Mouse (Mus musculus): ENCODE results near the gene Ctso.

- TF ChIP-seq GABPA (IDR thresholded peaks at IDR 0.05; ENCODE audit: low read depth, low read length) (no peak), POLR2A (IDR thresholded peaks at IDR 0.05; ENCODE audit: control insufficient read depth in 1 of 2, insufficient read depth in 1 of 2, low read depth in 1 of 2, low read length in 2 of 2, poor library complexity in 1 of 2) (no peak), KAT2A (conservative IDR thresholded peaks at IDR 0.05; ENCODE audit: low read depth, low read length) (no peak), CTCF (IDR thresholded peaks at IDR 0.05 in 2 of 3, conservative IDR thresholded peaks at IDR 0.05 in 1 of 3; ENCODE audit: control insufficient read depth in 1 of 3, insufficient read depth in 1 of 3, low read depth in 2 of 3, low read length in 3 of 3, poor library complexity in 1 of 3, severe bottlenecking in 1 of 3) (no peak), NRF1 (IDR thresholded peaks at IDR 0.05; ENCODE audit: insufficient read depth, low read depth, low read length, poor library complexity, severe bottlenecking) (no peak), POLR2AphosphoS5 (IDR thresholded peaks at IDR 0.05; ENCODE audit: borderline replicate concordance, low read depth, low read length) (no peak), ZC3H11A (IDR thresholded peaks at IDR 0.05; ENCODE audit: low read depth, low read length) (no peak), MYC (IDR thresholded peaks at IDR 0.05; ENCODE audit: low read depth, low read length) (no peak)
These were observed 57.3 kb downstream of the Ctso start for GRCm38 (mm10) chr3:81989692-81990141.
